Mouse (Mus musculus) left cerebral cortex, postnatal 36 days (tissue): ENCODE measurements around the gene Ambra1. TPM values are rescaled to one million over a fixed set of nuclear protein-coding genes. Genes with fewer than 3 reads are reported as not detected.
"Not testable (repeated sequence)": the region's sequence is repeated elsewhere in the genome, so short reads cannot be mapped to it uniquely, and the experiment has no call there.

Experiments used
- DNase-seq, 2 experiments: peaks; one replicate each; pipeline ENCODE4 v3.0.0; 2021 to 2022; ENCODE audit warnings: low spot score in 2 of 2, mixed read lengths in 1 of 2
- intact Hi-C: fragments of 180-260 bp; cut with DNase I; formaldehyde crosslinking; loops from one replicate; pipeline ENCODE4 v1.15.1; 2025
- total RNA-seq, 2 experiments: library from RNA; stranded (reverse); gene quantifications; 2 replicates each; pipeline ENCODE4 v1.2.3; 2021

Ambra1 gene
- 10 to 100 TPM; 52.6 to 55.5 TPM for total RNA-seq

DNA sequence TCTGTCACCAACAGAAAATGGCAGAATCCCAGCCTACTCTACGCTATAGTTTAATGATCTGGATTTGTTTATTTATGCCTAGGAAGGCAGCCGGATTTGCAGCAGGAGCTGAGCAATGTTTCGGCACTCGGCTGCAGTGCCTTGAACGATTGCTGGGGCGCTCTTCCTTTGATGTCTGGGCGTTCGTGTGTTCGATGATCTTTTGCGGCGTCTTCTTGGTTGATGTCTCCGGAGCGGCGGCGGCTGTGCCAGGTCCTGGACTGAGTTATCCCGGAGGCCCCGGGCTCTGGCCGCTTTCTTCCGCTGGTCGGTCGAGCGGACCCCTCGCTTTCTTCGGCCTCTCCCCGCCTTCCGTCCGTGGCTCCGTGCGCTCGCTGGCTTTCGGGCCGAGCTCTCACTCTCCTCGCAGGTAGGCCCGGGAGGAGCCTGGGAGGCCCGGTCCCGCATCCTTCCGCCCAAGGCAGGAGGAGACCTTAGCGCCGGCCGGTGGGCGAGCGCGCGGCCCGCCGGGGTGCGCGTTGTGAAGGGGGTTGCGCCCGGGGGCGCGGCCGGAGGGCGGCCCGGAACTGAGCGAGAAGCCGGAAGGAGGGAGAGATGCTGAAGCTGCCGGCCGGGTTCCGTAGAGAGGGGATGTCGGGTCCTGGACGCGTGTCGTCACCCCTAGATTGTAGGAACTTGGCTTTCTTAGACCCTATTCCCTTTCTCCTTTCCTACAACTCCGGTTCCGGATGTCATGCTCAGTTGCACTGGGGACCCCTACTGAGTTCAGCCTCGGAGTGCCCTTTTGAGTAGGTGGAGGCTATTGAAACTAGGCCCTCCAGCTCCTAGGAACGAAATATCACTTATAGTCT is at the start of gene Ambra1:
Ambra1 (plus strand) TSS at position 164 of the 851 bp plus-strand sequence.
- peak; percentile 87 to 89 for DNase-seq
- intact Hi-C loops, result no loop called here

DNA sequence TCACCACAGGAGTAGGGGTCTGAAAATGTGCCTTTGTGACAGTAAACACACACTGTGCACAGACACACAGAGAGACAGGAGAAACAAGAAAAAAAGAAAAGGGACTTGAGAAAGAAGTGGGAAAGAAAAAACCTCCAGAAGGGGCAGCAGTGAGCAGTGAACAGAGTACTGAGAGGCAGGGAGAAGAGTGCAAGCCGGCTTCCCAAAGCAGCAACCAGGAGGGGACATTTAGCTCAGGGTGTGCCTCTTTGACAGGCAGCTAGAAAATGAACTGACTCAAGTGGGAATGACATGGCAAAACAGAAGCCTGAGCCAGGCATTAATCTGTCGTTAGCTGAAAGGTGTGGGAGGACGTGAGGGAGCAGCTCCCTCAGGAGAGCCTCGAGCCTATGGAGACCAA is 47.1 kb upstream of the Ambra1 start:
- intact Hi-C loops, result no loop called here
- no peak for DNase-seq

DNA sequence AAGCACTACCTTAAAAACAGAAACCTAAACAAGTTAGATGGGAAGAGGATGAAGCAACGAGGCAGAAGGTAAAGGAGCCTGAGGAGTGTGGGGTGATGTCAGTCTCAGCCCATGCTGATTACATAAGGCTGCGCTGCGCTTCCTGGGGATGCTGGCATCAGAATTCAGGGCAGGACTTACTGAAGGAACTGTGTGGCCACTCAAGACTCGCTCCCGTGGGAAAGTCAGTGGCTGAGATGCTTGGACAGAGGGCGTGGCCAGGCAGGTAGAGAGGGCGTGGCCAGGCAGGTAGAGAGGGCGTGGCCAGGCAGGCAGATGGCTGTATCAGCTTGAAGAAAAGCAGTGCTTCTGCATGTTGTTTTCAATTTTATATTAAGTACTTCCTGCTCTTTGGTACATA is 46.0 kb upstream of the Ambra1 start:
- intact Hi-C loops, result no loop called here
- no peak for DNase-seq

DNA sequence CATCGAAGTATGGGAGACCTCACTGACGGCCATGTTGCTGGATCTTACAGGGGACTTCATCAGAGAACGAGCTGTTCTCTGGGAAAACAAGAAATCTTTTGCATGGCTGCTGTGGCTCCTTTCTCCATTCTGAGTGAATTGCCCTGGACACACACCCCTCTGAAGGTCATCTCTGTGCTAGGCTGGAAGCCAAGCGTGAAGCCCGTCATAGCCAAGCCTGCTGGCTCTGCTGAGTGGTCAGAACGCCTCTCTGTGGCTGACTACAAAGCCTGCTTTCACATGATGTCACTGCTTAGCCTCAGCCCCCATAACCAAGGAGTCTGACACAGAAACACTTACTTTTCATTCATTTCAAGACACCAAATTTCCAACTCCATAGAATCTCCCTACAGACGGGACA is 40.5 kb upstream of the Ambra1 start:
- intact Hi-C loops, result no loop called here
- DNase-seq, result no peak

DNA sequence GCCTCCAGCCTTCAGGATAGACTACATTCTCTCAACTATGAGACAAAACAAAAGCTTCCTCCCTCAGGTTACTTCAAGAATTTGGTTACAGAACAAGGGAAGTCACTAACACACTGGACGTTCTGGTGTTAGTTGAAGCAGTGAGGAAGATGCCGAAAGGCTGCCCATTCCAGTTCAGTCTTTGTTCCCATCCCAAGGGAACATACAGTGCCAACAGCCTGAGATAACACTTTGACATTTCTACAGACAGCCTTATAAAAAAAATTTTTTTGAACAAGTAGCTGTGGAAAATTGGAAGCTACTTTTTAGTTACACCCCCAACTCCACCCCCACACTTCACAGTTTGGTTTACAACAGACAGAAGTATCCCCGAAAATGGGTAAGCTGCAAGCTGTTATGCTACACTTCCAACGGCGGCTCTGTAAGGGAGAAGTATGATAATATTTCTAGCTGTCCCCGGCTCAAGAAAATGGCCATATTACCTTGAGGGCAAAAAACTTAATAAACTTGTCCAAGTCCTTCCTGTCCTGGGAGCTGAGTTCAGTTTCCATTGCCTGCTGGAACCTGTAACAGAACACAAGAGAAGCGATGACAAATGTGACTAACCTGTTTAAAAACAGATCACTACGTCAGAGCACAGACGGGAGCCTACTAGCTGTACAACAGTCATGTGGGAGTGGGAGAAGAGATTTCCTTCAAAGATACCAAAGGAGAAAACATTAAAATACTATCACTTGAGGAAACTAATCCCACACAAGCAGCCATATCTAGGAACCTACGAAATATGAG is 34.3 kb upstream of the Ambra1 start:
- intact Hi-C loops, result no loop called here
- no peak for DNase-seq

DNA sequence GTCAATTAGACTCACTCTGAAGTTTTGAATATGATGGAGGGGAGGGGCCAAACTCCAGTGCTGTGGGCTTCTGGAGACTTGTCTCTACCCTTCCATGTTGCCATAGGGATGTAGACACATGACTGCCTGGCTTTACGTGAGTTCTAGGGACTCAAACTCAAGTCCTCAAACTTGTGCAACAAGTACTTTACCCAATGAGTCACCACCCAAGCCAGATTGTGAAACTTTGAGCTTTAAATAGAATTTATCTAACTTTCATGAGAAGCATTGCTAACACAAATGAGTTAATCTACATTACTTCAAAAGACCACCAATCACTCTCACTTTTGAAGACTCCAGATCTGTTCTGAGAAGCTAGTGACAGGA is 33.7 kb upstream of the Ambra1 start:
- DNase-seq, result no peak
- intact Hi-C loops, result no loop called here

DNA sequence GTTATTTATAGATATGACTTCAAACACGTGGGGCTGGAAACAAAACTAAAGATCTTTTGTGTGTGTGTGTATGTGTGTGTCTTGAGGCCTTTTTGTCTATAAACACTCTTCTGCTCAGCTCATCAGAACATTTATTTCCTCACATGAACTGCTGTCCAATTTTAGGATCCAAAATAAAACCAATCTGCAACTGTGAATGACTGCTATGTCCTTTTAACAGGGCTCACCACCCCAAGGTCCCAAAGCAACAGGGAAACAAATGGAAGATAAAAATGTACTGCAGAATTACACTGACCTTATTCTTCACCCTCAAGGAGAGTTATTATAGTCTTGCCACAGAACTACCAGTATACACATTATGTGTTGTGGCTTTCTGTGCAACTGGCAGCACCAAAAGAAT is 30.7 kb upstream of the Ambra1 start:
- intact Hi-C loops, result no loop called here
- no peak for DNase-seq

DNA sequence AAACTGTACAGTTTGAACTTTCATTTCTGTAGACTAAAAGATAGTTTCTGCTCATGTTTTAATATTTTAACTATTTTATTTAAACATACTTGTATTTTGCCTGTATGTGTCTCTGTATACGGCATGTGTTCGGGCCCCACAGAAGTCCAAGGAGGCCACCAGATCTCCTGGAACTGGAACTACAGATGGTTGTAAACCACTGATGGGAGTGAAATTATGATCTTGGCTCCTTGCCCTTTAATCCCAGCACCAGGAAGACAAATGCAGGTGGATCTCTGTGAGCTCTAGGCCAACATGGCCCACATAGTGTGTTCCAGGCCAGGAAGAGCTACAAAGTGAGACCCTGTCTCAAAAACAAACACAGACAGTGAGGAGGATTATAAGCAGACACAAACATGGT is 28.6 kb upstream of the Ambra1 start:
- DNase-seq, result no peak
- intact Hi-C loops, result no loop called here

DNA sequence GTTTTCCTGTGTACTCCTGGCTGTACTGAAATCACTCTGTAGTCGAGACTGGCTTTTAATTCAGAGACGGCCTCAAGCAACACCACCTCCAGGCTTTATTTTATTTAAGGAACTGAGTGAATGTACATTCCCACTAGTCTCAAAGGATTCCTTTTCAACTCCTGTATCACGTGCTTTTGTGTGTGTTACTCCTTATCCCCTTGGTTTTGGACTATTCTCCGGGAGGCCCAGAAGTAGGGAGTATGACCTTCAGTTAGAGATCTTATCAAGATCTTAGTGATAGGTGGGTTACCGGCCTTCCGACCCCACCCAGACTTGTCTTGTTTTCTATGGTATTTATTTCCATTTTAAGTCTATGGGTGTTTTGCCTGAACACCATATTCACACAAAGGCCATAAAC is 24.2 kb upstream of the Ambra1 start:
- intact Hi-C loops, result no loop called here
- DNase-seq, result no peak

DNA sequence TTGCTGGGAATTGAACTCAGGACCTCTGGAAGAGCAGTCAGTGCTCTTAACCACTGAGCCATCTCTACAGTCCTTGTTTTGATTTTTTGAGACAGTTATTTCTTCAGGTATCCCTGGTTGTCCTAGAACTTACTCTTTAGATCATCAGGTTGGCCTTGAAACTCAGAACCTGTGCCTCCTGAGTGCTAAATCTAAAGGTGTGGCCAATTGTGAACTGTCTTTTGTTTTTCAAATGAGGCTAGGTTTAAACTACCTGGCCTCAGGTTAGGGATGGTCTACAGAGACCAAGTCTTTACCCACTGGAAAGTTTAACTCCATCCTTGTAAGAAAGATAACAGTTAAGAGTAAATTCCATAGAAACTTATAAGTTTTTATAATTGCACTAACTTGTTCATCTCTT is 23.5 kb upstream of the Ambra1 start:
- DNase-seq, result no peak
- intact Hi-C loops, result no loop called here

DNA sequence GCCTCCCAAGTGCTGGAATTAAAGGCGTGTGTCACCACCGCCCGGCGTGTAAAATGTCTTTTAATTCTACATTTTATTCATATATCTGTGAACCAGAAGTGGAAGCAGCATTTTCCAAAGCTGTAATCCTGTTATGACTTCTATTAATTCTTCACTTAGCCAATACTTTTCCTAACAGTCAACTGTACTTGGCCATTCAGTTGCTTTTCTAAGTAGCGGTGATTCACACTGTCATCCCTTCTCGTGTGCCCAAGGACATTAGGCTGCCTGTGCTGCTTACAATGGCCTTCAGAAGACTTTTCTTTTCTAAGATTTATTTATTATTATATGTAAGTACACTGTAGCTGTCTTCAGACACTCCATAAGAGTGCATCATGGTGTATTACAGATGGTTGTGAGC is 21.6 kb upstream of the Ambra1 start:
- no peak for DNase-seq
- intact Hi-C loops, result no loop called here

DNA sequence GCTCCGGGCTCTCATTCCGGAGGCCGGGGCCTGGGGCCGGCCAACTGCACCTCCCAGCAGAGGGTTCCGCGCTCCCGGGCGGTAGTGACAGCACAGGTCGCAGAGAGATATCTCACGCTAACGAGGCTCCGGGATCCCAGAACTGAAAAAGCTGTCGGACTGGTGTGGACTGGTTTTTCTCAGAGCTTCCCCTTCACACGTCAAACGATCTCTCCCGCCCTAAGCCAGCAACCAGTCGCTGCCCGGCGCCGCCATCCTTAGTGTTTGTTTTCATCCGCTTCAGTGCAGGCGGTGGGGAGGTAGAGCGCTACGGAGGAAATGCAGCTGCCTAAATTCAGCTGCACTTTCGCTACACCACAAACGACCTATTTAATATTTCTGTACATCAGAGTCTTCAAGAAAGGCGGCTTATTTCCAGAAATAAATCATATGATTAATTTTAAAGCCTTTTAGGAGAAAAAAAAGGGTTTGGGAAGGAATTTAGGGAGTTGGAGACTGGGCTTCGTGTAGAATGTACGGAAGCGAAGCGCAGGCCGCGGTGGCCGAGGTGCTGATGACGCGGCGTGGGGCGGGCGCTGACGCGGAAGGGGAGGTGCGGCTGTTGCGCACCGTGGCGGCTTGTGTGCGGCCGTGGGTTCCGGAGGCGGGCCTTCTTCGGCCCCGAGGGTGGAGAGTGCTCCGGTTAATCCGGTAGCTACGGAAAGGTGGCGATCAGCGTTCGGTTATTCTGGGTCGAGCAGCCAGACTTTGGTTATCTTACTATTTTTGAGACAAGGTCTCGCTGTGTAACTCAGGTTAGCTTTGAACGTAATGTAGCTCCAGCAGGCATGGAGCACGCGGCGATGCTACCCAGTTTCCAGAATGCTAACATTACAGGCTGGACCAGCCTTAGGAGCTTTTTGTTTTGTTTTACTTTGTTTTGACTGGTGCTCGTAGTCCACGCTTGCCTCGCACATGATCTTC is 19.4 kb upstream of the Ambra1 start, which contains the start of the genes Atg13 and Harbi1:
Atg13 (minus strand) TSS at position 305 of the 963 bp plus-strand sequence.
Harbi1 (plus strand) TSS at position 581 of the 963 bp plus-strand sequence.
- peak; percentile 93 for DNase-seq
- intact Hi-C loops, result loop anchor here (5.0 kb wide), 1 partner anchor 58 kb away; no protein-coding TSS in a partner anchor

DNA sequence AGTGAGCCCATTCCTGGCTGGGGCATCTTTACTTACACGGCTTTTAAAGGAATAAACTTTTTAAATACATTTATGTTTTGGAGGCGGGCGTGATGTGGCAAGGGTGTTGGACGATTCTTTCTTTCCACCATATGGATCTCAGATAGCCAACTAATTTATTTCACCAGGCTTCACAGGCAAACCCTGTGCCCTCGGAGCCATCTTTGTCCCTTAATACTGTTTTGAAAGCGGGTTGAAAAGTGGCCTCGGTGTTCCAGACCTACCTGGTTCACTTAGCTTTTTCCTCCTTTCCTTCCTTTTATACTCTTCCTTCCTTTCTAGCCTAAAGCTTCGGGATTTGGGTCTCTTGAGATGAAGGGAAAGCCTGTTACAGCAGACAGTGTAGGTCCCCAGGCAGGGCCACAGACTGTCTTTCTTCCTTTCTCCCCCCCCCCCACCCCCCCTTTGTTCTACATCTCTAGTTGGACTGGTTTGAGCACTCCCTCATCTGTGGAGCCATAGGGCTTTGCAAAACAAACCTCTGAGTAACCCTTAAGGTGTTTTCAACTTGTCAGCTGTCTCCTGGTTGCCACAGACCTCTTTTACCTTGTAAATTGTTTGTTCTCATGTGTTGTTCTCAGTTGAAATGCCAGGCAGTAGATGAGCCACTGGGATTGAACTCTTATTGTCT is 18.5 kb upstream of the Ambra1 start:
- DNase-seq, result no peak
- intact Hi-C loops, result loop anchor here (5.0 kb wide), 1 partner anchor 59 kb away; no protein-coding TSS in a partner anchor

DNA sequence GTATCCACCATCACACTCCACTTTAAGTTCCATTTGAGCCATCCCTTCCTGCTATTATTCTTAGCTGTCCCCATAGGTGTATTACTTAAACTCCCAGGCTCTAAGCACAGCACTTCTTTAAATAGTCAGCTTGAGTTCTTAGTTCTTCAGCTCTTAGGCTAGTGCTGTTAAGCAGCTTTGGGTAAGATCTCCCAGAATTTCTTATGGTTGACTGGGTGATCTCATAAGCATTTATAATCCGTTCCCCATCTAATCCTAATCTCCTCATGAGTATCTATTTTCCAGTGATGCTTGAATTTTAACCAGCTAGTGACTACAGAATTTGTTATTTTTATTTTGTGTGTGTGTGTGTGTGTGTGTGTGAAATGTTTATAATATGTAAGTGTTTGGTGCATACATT is 15.0 kb upstream of the Ambra1 start:
- intact Hi-C loops, result loop anchor here (5.0 kb wide), 1 partner anchor 63 kb away; no protein-coding TSS in a partner anchor
- no peak for DNase-seq

DNA sequence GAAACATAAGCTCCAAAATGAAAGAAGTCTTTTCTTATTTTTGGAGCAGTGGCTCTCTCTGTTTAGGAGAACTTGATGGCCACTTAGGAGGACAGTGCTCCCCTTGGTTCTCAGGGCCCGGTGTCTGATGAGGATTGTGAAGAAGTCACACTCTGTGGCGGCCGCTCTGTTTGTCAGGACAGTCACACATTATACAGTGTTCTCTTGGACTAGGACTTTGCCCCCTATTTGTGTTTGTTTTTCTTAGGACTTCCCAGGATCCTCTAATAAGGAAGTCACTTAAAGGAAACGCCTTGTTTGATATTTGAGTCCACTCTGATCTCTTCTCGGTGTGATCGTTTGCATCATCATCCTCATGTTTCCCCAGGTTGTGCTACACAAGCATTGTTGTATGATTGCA is 11.7 kb upstream of the Ambra1 start:
- no peak for DNase-seq
- intact Hi-C loops, result no loop called here

DNA sequence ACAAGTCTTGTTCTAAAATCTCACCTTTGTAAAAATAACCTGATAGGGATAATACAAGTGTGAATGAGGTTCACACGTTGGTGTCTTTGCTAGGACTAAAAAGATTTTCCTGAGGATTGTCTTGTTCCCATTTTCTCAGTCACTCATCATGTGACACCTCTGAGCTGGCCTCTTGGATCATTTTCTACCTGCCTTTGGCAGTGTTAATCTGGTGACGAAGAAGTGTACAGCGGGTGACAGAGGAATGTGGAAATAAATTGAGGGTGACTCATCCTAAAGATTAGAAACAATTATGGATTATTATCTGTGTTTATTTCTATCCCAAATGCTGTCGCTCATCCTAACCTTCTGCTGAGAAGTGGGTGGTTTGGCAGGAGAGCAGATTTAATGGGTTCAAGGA is 6.6 kb upstream of the Ambra1 start:
- no peak for DNase-seq
- intact Hi-C loops, result no loop called here

DNA sequence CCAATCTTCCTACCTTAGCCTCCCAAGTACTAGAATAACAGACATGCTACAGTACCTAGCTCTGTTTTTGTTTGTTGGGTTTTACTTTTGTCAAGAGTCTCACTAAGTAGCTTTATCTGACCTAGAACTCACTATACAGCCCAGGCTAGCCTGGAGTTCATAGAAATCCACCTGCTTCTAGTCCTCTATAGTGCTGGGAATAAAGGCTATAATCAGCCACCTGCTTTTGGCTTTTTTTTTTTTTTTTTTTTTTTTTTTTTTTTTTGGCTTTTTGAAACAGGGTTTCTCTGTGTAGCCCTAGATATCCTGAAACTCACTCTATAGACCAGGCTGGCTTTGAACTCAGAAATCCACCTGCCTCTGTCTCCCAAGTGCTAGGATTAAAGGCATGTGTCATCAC is 6.0 kb upstream of the Ambra1 start:
- intact Hi-C loops, result no loop called here

DNA sequence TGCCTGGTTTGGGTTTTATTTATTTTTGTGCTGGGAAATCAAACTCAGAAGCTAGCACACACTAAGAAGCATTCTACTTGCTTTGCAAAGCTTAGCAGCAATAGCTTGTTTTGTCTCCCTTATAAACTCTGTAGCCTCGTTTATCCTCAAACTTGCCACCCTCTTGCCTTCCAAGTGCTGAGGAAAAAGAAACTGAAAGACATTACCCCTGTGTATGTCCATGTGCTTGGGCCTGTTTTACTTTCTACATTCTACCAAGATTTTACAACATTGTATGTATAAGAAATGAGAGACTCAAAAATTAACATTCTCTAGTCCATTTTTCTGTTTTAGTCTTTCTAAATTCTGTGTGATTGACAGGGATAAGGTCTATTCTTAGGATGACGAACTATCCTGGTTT is 5.2 kb upstream of the Ambra1 start:
- DNase-seq, result no peak
- intact Hi-C loops, result no loop called here

More for the DNA sequence above, 6.0 kb upstream of the Ambra1 start:
- no peak for DNase-seq

DNA sequence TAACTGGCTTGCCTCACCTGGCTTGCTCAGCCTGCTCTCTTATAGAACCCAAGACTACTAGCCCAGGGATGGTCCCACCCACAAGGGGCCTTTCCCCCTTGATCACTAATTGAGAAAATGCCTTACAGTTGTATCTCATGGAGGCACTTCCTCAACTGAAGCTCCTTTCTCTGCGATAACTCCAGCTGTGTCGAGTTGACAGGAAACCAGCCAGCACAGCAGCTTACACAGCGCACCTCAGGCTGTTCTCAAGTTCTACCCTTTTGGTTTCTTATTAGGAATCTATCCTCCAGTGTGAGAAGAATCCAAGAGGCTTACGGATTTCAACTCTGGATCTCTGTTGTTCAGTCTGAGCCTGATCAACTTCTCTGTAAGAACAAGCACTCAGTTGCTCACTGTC is 4.5 kb upstream of the Ambra1 start:
- DNase-seq, intact Hi-C loops: not testable (repeated sequence)
